Mouse (Mus musculus) midbrain, embryonic 12.5 days (tissue): ENCODE data around the gene Gm20388. TPM values are rescaled to one million over a fixed set of nuclear protein-coding genes. Genes with fewer than 3 reads are reported as not detected.
A peak's percentile ranks its signal among the peaks of the same experiment; 100 is the strongest.

Experiments
- ATAC-seq: fragments of 200-750 bp; cut with Nextera tagmentation; 2 replicates; pipeline ENCODE4 v1.8.0; 2017; ENCODE audit warnings: low read depth, moderate TSS enrichment, moderate library complexity; ENCODE audit not compliant: low FRiP score
- H3K27ac ChIP-seq: fragments of 300-500 bp; sonication (generic); replicated peaks from 2 replicates; pipeline ENCODE4 v1.5.1; 2016; ENCODE audit warnings: mild to moderate bottlenecking
- H3K27me3 ChIP-seq: fragments of 300-500 bp; sonication (generic); 2 replicates; pipeline ENCODE4 v1.6.1; 2016; ENCODE audit warnings: mild to moderate bottlenecking
- H3K36me3 ChIP-seq: fragments of 300-500 bp; sonication (generic); 2 replicates; pipeline ENCODE4 v1.6.1; 2016
- H3K4me1 ChIP-seq: fragments of 300-500 bp; sonication (generic); 2 replicates; pipeline ENCODE4 v1.6.1; 2016
- H3K4me2 ChIP-seq: fragments of 300-500 bp; sonication (generic); replicated peaks from 2 replicates; pipeline ENCODE4 v1.6.1; 2016; ENCODE audit warnings: mild to moderate bottlenecking, moderate library complexity
- H3K4me3 ChIP-seq: fragments of 300-500 bp; sonication (generic); 2 replicates; pipeline ENCODE4 v1.5.1; 2016; ENCODE audit warnings: mild to moderate bottlenecking
- H3K9ac ChIP-seq: fragments of 300-500 bp; sonication (generic); replicated peaks from 2 replicates; pipeline ENCODE4 v1.6.1; 2016; ENCODE audit warnings: mild to moderate bottlenecking, moderate library complexity
- H3K9me3 ChIP-seq: fragments of 300-500 bp; sonication (generic); 2 replicates; pipeline ENCODE4 v1.6.1; 2016; ENCODE audit warnings: mild to moderate bottlenecking
- WGBS: fragments of 180-500 bp; shearing (Covaris S2); methylation state at CpG from one replicate; pipeline ENCODE4 v1.1.7; 2016; 5-methylcytosine and 5-hydroxymethylcytosine counted together
- polyA plus RNA-seq: library from polyadenylated mRNA; unstranded; fragments of >200 nt; fragmentation: Nextera tagmentation; extraction: Ambion mirVana; gene quantifications from 2 replicates; pipeline ENCODE4 v1.2.1, GENCODE M21; 2016

The Gm20388 gene
- polyA plus RNA-seq, 1 experiment from 2014 or later, result not detected

GRCm38 (mm10) chr8:122557248-122558038 is 2646.8 kb downstream of the Gm20388 start:
- no peak overlapping the region for H3K4me2 ChIP-seq
- H3K4me1 ChIP-seq, result peaks cover 7% of the 10 kb centered on the region; the same call in 1 of the 2 replicates
- no peak overlapping the region for H3K9ac ChIP-seq
- WGBS, result 53% methylated on average over 10 of the region's 10 CpGs
- H3K4me3 ChIP-seq, result no peak overlapping the region
- no peaks in the 10 kb centered on the region for H3K9me3 ChIP-seq
- no peak for ATAC-seq
- H3K36me3 ChIP-seq, result no peaks in the 10 kb centered on the region
- H3K27ac ChIP-seq, result no peak overlapping the region
- H3K27me3 ChIP-seq, result no peaks in the 10 kb centered on the region

- Histone ChIP-seq H3K36me3 (no peaks in the 10 kb centered on the region), H3K9me3 (no peaks in the 10 kb centered on the region), H3K4me2 (no peak overlapping the region), H3K4me3 (no peak overlapping the region), H3K9ac (no peak overlapping the region), H3K27ac (no peak overlapping the region), H3K4me1 (peaks cover 7% of the 10 kb centered on the region; the same call in 1 of the 2 replicates), H3K27me3 (no peaks in the 10 kb centered on the region)
- WGBS, result 23% methylated on average over 10 of the region's 12 CpGs
- no peak for ATAC-seq
Measured at GRCm38 (mm10) chr8:122558671-122559349, 2648.2 kb downstream of the Gm20388 start.

GRCm38 (mm10) chr8:122561199-122561598 is 2650.6 kb downstream of the Gm20388 start:
- 84% methylated on average over 5 of the region's 5 CpGs for WGBS
- H3K27me3 ChIP-seq, result no peaks in the 10 kb centered on the region
- ATAC-seq, result no peak
- H3K4me1 ChIP-seq, result peaks cover 9% of the 10 kb centered on the region
- no peak overlapping the region for H3K27ac ChIP-seq
- no peak overlapping the region for H3K4me2 ChIP-seq
- H3K9me3 ChIP-seq, result no peaks in the 10 kb centered on the region
- no peak overlapping the region for H3K4me3 ChIP-seq
- no peak overlapping the region for H3K9ac ChIP-seq
- H3K36me3 ChIP-seq, result no peaks in the 10 kb centered on the region

GRCm38 (mm10) chr8:122564363-122565352 is 2654.0 kb downstream of the Gm20388 start:
- ATAC-seq, result no peak
- Histone ChIP-seq H3K36me3 (no peaks in the 10 kb centered on the region), H3K4me1 (peaks cover 28% of the 10 kb centered on the region), H3K4me3 (no peak overlapping the region), H3K9ac (no peak overlapping the region), H3K27ac (no peak overlapping the region), H3K4me2 (no peak overlapping the region), H3K27me3 (no peaks in the 10 kb centered on the region), H3K9me3 (no peaks in the 10 kb centered on the region)
- 89% methylated on average over 25 of the region's 25 CpGs for WGBS

- ATAC-seq, result 0 out of 2 replicates have a peak, but pooled peaks have one; percentile 1
- peak overlapping the region; percentile 83 for H3K9ac ChIP-seq
Measured at GRCm38 (mm10) chr8:122566766-122567165, 2656.1 kb downstream of the Gm20388 start.

GRCm38 (mm10) chr8:122567361-122568108 is 2656.9 kb downstream of the Gm20388 start, which contains the start of gene Cdt1:
Gene Cdt1, plus strand, starts transcription at chr8:122568015.
- Histone ChIP-seq H3K4me3 (peak within 1 kb of the TSS; percentile 79), H3K9me3 (no peaks in the 10 kb centered on the region), H3K4me2 (peak within 1 kb of the TSS; percentile 90), H3K36me3 (peaks cover 29% of the 10 kb centered on the region), H3K27me3 (no peaks in the 10 kb centered on the region), H3K4me1 (peaks cover 30% of the 10 kb centered on the region), H3K9ac (peak within 1 kb of the TSS; percentile 83), H3K27ac (peak within 1 kb of the TSS; percentile 87)
- ATAC-seq, result peak; percentile 94
- under 1% methylated on average over 62 of the region's 62 CpGs for WGBS

More at GRCm38 (mm10) chr8:122566766-122567165, 2656.1 kb downstream of the Gm20388 start:
- Histone ChIP-seq H3K9me3 (no peaks in the 10 kb centered on the region), H3K4me1 (peaks cover 28% of the 10 kb centered on the region), H3K27ac (peak overlapping the region; percentile 87), H3K36me3 (peaks cover 21% of the 10 kb centered on the region), H3K4me2 (peak overlapping the region; percentile 90), H3K27me3 (no peaks in the 10 kb centered on the region), H3K4me3 (peak overlapping the region; percentile 79)
- 24% methylated on average over 6 of the region's 6 CpGs for WGBS

- Histone ChIP-seq H3K4me3 (peak overlapping the region; percentile 79), H3K27me3 (no peaks in the 10 kb centered on the region), H3K9ac (peak overlapping the region; percentile 83), H3K36me3 (peaks cover 34% of the 10 kb centered on the region), H3K9me3 (no peaks in the 10 kb centered on the region), H3K4me2 (peak overlapping the region; percentile 90), H3K4me1 (peaks cover 35% of the 10 kb centered on the region), H3K27ac (peak overlapping the region; percentile 83)
- peak; percentile 59 for ATAC-seq
- 0% methylated on average over 34 of the region's 34 CpGs for WGBS
Measured at GRCm38 (mm10) chr8:122568109-122568504, 2657.5 kb downstream of the Gm20388 start.

- Histone ChIP-seq H3K9ac (peak overlapping the region; percentile 83), H3K4me1 (peaks cover 38% of the 10 kb centered on the region), H3K4me3 (peak overlapping the region; percentile 79), H3K27me3 (no peaks in the 10 kb centered on the region), H3K36me3 (peaks cover 36% of the 10 kb centered on the region), H3K4me2 (peak overlapping the region; percentile 90), H3K27ac (no peak overlapping the region), H3K9me3 (no peaks in the 10 kb centered on the region)
- no peak for ATAC-seq
- 16% methylated on average over 10 of the region's 10 CpGs for WGBS
Measured at GRCm38 (mm10) chr8:122568881-122569309, 2658.3 kb downstream of the Gm20388 start.

- Histone ChIP-seq H3K9ac (peak overlapping the region; percentile 83), H3K4me3 (peak overlapping the region; percentile 79), H3K4me1 (peaks cover 38% of the 10 kb centered on the region), H3K4me2 (peak overlapping the region; percentile 90), H3K27ac (no peak overlapping the region), H3K27me3 (no peaks in the 10 kb centered on the region), H3K36me3 (peaks cover 36% of the 10 kb centered on the region), H3K9me3 (no peaks in the 10 kb centered on the region)
- 71% methylated on average over 9 of the region's 9 CpGs for WGBS
- no peak for ATAC-seq
Measured at GRCm38 (mm10) chr8:122569329-122569728, 2658.7 kb downstream of the Gm20388 start.

- H3K4me2 ChIP-seq, result no peak overlapping the region
- ATAC-seq, result no peak
- no peaks in the 10 kb centered on the region for H3K9me3 ChIP-seq
- H3K4me1 ChIP-seq, result peaks cover 45% of the 10 kb centered on the region
- H3K4me3 ChIP-seq, result no peak overlapping the region
- no peaks in the 10 kb centered on the region for H3K27me3 ChIP-seq
- no peak overlapping the region for H3K27ac ChIP-seq
- H3K9ac ChIP-seq, result no peak overlapping the region
- 95% methylated on average over 16 of the region's 16 CpGs for WGBS
- peaks cover 39% of the 10 kb centered on the region for H3K36me3 ChIP-seq
Measured at GRCm38 (mm10) chr8:122569996-122570395, 2659.4 kb downstream of the Gm20388 start.

- H3K36me3 ChIP-seq, result peaks cover 39% of the 10 kb centered on the region
- no peak overlapping the region for H3K4me2 ChIP-seq
- no peak for ATAC-seq
- H3K27me3 ChIP-seq, result no peaks in the 10 kb centered on the region
- H3K4me3 ChIP-seq, result no peak overlapping the region
- H3K27ac ChIP-seq, result no peak overlapping the region
- H3K9ac ChIP-seq, result no peak overlapping the region
- no peaks in the 10 kb centered on the region for H3K9me3 ChIP-seq
- peaks cover 56% of the 10 kb centered on the region for H3K4me1 ChIP-seq
- WGBS, result 92% methylated on average over 11 of the region's 11 CpGs
Measured at GRCm38 (mm10) chr8:122571153-122571552, 2660.5 kb downstream of the Gm20388 start.
